Mouse (Mus musculus) gastrocnemius, postnatal 14 days (tissue): ENCODE data around the gene Tpk1. TPM values are rescaled to one million over a fixed set of nuclear protein-coding genes. Genes with fewer than 3 reads are reported as not detected.
"Not testable (repeated sequence)": the region's sequence is repeated elsewhere in the genome, so short reads cannot be mapped to it uniquely, and the experiment has no call there.

Experiments
- DNase-seq: peaks from one replicate; pipeline ENCODE4 v3.0.0; 2021; ENCODE audit warnings: mixed read lengths
- intact Hi-C: fragments of 180-260 bp; cut with DNase I; formaldehyde crosslinking; loops from one replicate; pipeline ENCODE4 v1.15.1; 2025; ENCODE audit warnings: low total_unique reads
- total RNA-seq, 2 experiments: library from RNA; stranded (reverse); gene quantifications; 2 replicates each; pipeline ENCODE4 v1.2.3; 2021

The Tpk1 gene
- total RNA-seq, 2 experiments from 2014 or later: 2.1 TPM

- intact Hi-C loops: no loop called here
- DNase-seq: no peak
Measured at GRCm38 (mm10) chr6:43533323-43533722, 132.8 kb downstream of the Tpk1 start.

GRCm38 (mm10) chr6:43532822-43533221 lies 133.3 kb downstream of the Tpk1 start:
- intact Hi-C loops: no loop called here

GRCm38 (mm10) chr6:43531996-43532395 lies 134.1 kb downstream of the Tpk1 start:
- intact Hi-C loops: no loop called here
- DNase-seq: no peak

More at GRCm38 (mm10) chr6:43532822-43533221, 133.3 kb downstream of the Tpk1 start:
- DNase-seq: no peak

- no peak for DNase-seq
- intact Hi-C loops: no loop called here
Measured at GRCm38 (mm10) chr6:43528996-43529395, 137.1 kb downstream of the Tpk1 start.

GRCm38 (mm10) chr6:43525028-43525427 lies 141.1 kb downstream of the Tpk1 start:
- DNase-seq: no peak
- intact Hi-C loops: no loop called here

- intact Hi-C loops: no loop called here
- DNase-seq: no peak
Measured at GRCm38 (mm10) chr6:43522046-43522445, 144.0 kb downstream of the Tpk1 start.

- no peak for DNase-seq
- intact Hi-C loops: no loop called here
Measured at GRCm38 (mm10) chr6:43520218-43520617, 145.9 kb downstream of the Tpk1 start.

GRCm38 (mm10) chr6:43518378-43518777 lies 147.7 kb downstream of the Tpk1 start:
- intact Hi-C loops: no loop called here
- no peak for DNase-seq

GRCm38 (mm10) chr6:43517316-43517655 lies 148.8 kb downstream of the Tpk1 start:
- intact Hi-C loops: no loop called here

GRCm38 (mm10) chr6:43516593-43517315 lies 149.3 kb downstream of the Tpk1 start:
- intact Hi-C loops: no loop called here
- no peak for DNase-seq

More at GRCm38 (mm10) chr6:43517316-43517655, 148.8 kb downstream of the Tpk1 start:
- no peak for DNase-seq

- DNase-seq, intact Hi-C loops: not testable (repeated sequence)
Measured at GRCm38 (mm10) chr6:43506686-43507385, 159.2 kb downstream of the Tpk1 start.

GRCm38 (mm10) chr6:43504609-43505230 lies 161.4 kb downstream of the Tpk1 start:
- no peak for DNase-seq
- intact Hi-C loops: no loop called here

- no peak for DNase-seq
- intact Hi-C loops: no loop called here
Measured at GRCm38 (mm10) chr6:43492367-43492766, 173.7 kb downstream of the Tpk1 start.

- no peak for DNase-seq
- intact Hi-C loops: no loop called here
Measured at GRCm38 (mm10) chr6:43486691-43487090, 179.4 kb downstream of the Tpk1 start.

GRCm38 (mm10) chr6:43480687-43481086 lies 185.4 kb downstream of the Tpk1 start:
- DNase-seq: no peak
- intact Hi-C loops: no loop called here

- no peak for DNase-seq
- intact Hi-C loops: no loop called here
Measured at GRCm38 (mm10) chr6:43478810-43479209, 187.3 kb downstream of the Tpk1 start.

- intact Hi-C loops: no loop called here
- no peak for DNase-seq
Measured at GRCm38 (mm10) chr6:43476406-43476805, 189.7 kb downstream of the Tpk1 start.

GRCm38 (mm10) chr6:43475921-43476320 lies 190.2 kb downstream of the Tpk1 start:
- no peak for DNase-seq
- intact Hi-C loops: no loop called here

GRCm38 (mm10) chr6:43471556-43471955 lies 194.5 kb downstream of the Tpk1 start:
- intact Hi-C loops: no loop called here
- DNase-seq: no peak

GRCm38 (mm10) chr6:43468821-43469594 lies 197.1 kb downstream of the Tpk1 start:
- intact Hi-C loops: no loop called here
- DNase-seq: no peak
